Comparison of ENCODE assay signal across 7 mouse cellular contexts in genomic region chr15:81697175-81697574, GRCm38 (mm10). TPM values are rescaled to one million over a fixed set of nuclear protein-coding genes. Genes with fewer than 3 reads are reported as not detected.
DNase-seq lines count a peak whose midpoint lies in the region; ATAC-seq and TF ChIP-seq lines count a peak whose summit lies in the region.

TSS of gene Chadl (minus strand) at chr15:81697287.

- WGBS in midbrain, embryonic 15.5 days: 61% methylated on average over 7 of the region's 7 CpGs
- WGBS in midbrain, embryonic 11.5 days: 72% methylated on average over 7 of the region's 7 CpGs
- WGBS in forebrain, postnatal 0 days: 41% methylated on average over 7 of the region's 7 CpGs
- 46% methylated on average over 7 of the region's 7 CpGs for WGBS in neural tube, embryonic 14.5 days

- no peak for ATAC-seq in midbrain, embryonic 15.5 days (replicated peaks)
- no peak for ATAC-seq in midbrain, embryonic 11.5 days (ENCODE audit: low FRiP score)
- ATAC-seq in forebrain, postnatal 0 days: peak; percentile 62
- ATAC-seq in neural tube, embryonic 14.5 days (ENCODE audit: low read depth): peak; percentile 12; the same call in 1 of the 2 replicates

- no peak for DNase-seq in midbrain, embryonic 11.5 days (ENCODE audit: low spot score, missing footprints)
- DNase-seq in forebrain, postnatal 0 days: peak; percentile 38
- peak; percentile 51 to 67 for DNase-seq in layer of hippocampus, postnatal 14 days (ENCODE audit: low spot score in 2 of 2)
- no peak for DNase-seq in gastrocnemius, postnatal 36 days
- DNase-seq in testis, postnatal 10 days (ENCODE audit: low spot score): no peak

- intact Hi-C loops in gastrocnemius, postnatal 36 days (cut with DNase I): no loop called here

- no peak within 1 kb of the TSS for H3K4me2 ChIP-seq in midbrain, embryonic 15.5 days
- H3K4me2 ChIP-seq in midbrain, embryonic 11.5 days: no peak within 1 kb of the TSS
- H3K4me2 ChIP-seq in forebrain, postnatal 0 days (ENCODE audit: low read depth): no peak within 1 kb of the TSS
- H3K4me2 ChIP-seq in neural tube, embryonic 14.5 days (ENCODE audit: low read depth, low read length): no peak within 1 kb of the TSS; the same call in 1 of the 2 replicates

- peaks cover 16% of the 10 kb centered on the region for H3K27me3 ChIP-seq in midbrain, embryonic 15.5 days (replicated peaks)
- peaks cover 29% of the 10 kb centered on the region for H3K27me3 ChIP-seq in midbrain, embryonic 11.5 days (ENCODE audit: control insufficient read depth, insufficient read depth, low read length)
- H3K27me3 ChIP-seq in forebrain, postnatal 0 days (ENCODE audit: insufficient read depth, low read length): no peaks in the 10 kb centered on the region
- peaks cover 19% of the 10 kb centered on the region for H3K27me3 ChIP-seq in neural tube, embryonic 14.5 days (ENCODE audit: control insufficient read depth, insufficient read depth, low read length)

- no peak for TF ChIP-seq CTCF in forebrain, postnatal 0 days (IDR thresholded peaks at IDR 0.05; ENCODE audit: low read depth)

- H3K27ac ChIP-seq in midbrain, embryonic 15.5 days: 0 out of 2 replicates have a peak within 1 kb of the TSS, but pooled peaks have one; percentile 17
- no peak within 1 kb of the TSS for H3K27ac ChIP-seq in midbrain, embryonic 11.5 days (ENCODE audit: low read depth, low read length)
- no peak within 1 kb of the TSS for H3K27ac ChIP-seq in forebrain, postnatal 0 days (ENCODE audit: low read depth, low read length)
- no peak within 1 kb of the TSS for H3K27ac ChIP-seq in neural tube, embryonic 14.5 days (ENCODE audit: low read depth, low read length)

- no peak within 1 kb of the TSS for H3K4me3 ChIP-seq in midbrain, embryonic 15.5 days
- no peak within 1 kb of the TSS for H3K4me3 ChIP-seq in midbrain, embryonic 11.5 days (ENCODE audit: low read depth, low read length)
- no peak within 1 kb of the TSS for H3K4me3 ChIP-seq in forebrain, postnatal 0 days (ENCODE audit: low read depth, low read length)
- no peak within 1 kb of the TSS for H3K4me3 ChIP-seq in neural tube, embryonic 14.5 days (ENCODE audit: low read depth, low read length)

- no peak within 1 kb of the TSS for H3K9ac ChIP-seq in midbrain, embryonic 15.5 days
- no peak within 1 kb of the TSS for H3K9ac ChIP-seq in midbrain, embryonic 11.5 days (ENCODE audit: low read length)
- no peak within 1 kb of the TSS for H3K9ac ChIP-seq in forebrain, postnatal 0 days
- no peak within 1 kb of the TSS for H3K9ac ChIP-seq in neural tube, embryonic 14.5 days (replicated peaks; ENCODE audit: low read depth, low read length)

- H3K9me3 ChIP-seq in midbrain, embryonic 15.5 days: no peaks in the 10 kb centered on the region
- H3K9me3 ChIP-seq in midbrain, embryonic 11.5 days (ENCODE audit: control insufficient read depth, low read length): no peaks in the 10 kb centered on the region
- no peaks in the 10 kb centered on the region for H3K9me3 ChIP-seq in forebrain, postnatal 0 days (ENCODE audit: low read length)
- no peaks in the 10 kb centered on the region for H3K9me3 ChIP-seq in neural tube, embryonic 14.5 days (ENCODE audit: control insufficient read depth, low read length)

- no peaks in the 10 kb centered on the region for H3K36me3 ChIP-seq in midbrain, embryonic 15.5 days (replicated peaks)
- no peaks in the 10 kb centered on the region for H3K36me3 ChIP-seq in midbrain, embryonic 11.5 days (ENCODE audit: control insufficient read depth, insufficient read depth, low read length)
- no peaks in the 10 kb centered on the region for H3K36me3 ChIP-seq in forebrain, postnatal 0 days (ENCODE audit: insufficient read depth)
- H3K36me3 ChIP-seq in neural tube, embryonic 14.5 days (ENCODE audit: control insufficient read depth, insufficient read depth, low read length): no peaks in the 10 kb centered on the region

- H3K4me1 ChIP-seq in midbrain, embryonic 15.5 days: peaks cover 24% of the 10 kb centered on the region
- peaks cover 11% of the 10 kb centered on the region for H3K4me1 ChIP-seq in midbrain, embryonic 11.5 days (ENCODE audit: control insufficient read depth, insufficient read depth, low read length)
- 0 out of 2 replicates have a peak, but pooled peaks cover 11% of the 10 kb centered on the region for H3K4me1 ChIP-seq in forebrain, postnatal 0 days (ENCODE audit: insufficient read depth)
- peaks cover 6% of the 10 kb centered on the region; the same call in 1 of the 2 replicates for H3K4me1 ChIP-seq in neural tube, embryonic 14.5 days (ENCODE audit: control insufficient read depth, insufficient read depth, low read length)

RNA-seq across cellular contexts. Expression of gene Chadl, which starts in this region (rescaled TPM):
- 31.2 and 33.7 TPM in 2 replicates for polyA plus RNA-seq in midbrain, embryonic 15.5 days (2015; fragmentation: Nextera tagmentation; extraction: Ambion mirVana)
- polyA plus RNA-seq in midbrain, embryonic 11.5 days (2014; fragmentation: Nextera tagmentation; extraction: Ambion mirVana): 2.5 and 2.8 TPM in 2 replicates
- 31.9 and 35.3 TPM in 2 replicates for total RNA-seq in forebrain, postnatal 0 days (2014; rRNA removed)
- 49.2 and 52.8 TPM in 2 replicates for polyA plus RNA-seq in forebrain, postnatal 0 days (2015; fragmentation: Nextera tagmentation; extraction: Ambion mirVana)
- total RNA-seq in layer of hippocampus, postnatal 14 days (2021): 10 to 100 TPM; 25.6 to 27.0 TPM
- polyA plus RNA-seq in neural tube, embryonic 14.5 days (2014; fragmentation: Nextera tagmentation; extraction: Ambion mirVana): 19.9 and 32.3 TPM in 2 replicates
- total RNA-seq in gastrocnemius, postnatal 36 days (2021): 1 to 10 TPM in 1 of 2 experiments, under 1 TPM in 1; 0.67 to 1.4 TPM

Comparison
In these comparisons a context has a peak if more than half of its experiments do, and no peak if none do; other contexts are left out.
1. RNA of gene Chadl (total RNA-seq): 31.9 to 35.3 TPM in forebrain, postnatal 0 days and 25.6 to 27.0 TPM in layer of hippocampus, postnatal 14 days; 0.67 to 1.4 TPM in gastrocnemius, postnatal 36 days; every median in the first group is over 10 times any median in the second.
2. ATAC-seq: peak in forebrain, postnatal 0 days (single experiment) and neural tube, embryonic 14.5 days (single experiment); none in midbrain, embryonic 15.5 days (single experiment) and midbrain, embryonic 11.5 days (single experiment).
3. DNase-seq: peak in forebrain, postnatal 0 days (single experiment) and layer of hippocampus, postnatal 14 days (2 of 2); none in midbrain, embryonic 11.5 days (single experiment), gastrocnemius, postnatal 36 days (0 of 2) and testis, postnatal 10 days (single experiment).